Mouse (Mus musculus) stomach, embryonic 16.5 days (tissue): ENCODE data around the gene Xpnpep3. TPM values are rescaled to one million over a fixed set of nuclear protein-coding genes. Genes with fewer than 3 reads are reported as not detected.
"Not testable (repeated sequence)": the region's sequence is repeated elsewhere in the genome, so short reads cannot be mapped to it uniquely, and the experiment has no call there.

ENCODE experiments used
- ATAC-seq: fragments of 200-750 bp; cut with Nextera tagmentation; 2 replicates; pipeline ENCODE4 v1.8.0; 2017; ENCODE audit warnings: moderate number of reproducible peaks, moderate TSS enrichment; ENCODE audit not compliant: insufficient read depth, low FRiP score
- H3K27ac ChIP-seq: fragments of 300-500 bp; sonication (generic); 2 replicates; pipeline ENCODE4 v1.5.1; 2014; ENCODE audit warnings: low read length
- H3K27me3 ChIP-seq: fragments of 300-500 bp; sonication (generic); 2 replicates; pipeline ENCODE4 v1.6.1; 2014; ENCODE audit warnings: low read length, control low read depth, mixed read lengths; ENCODE audit not compliant: control insufficient read depth, insufficient read depth
- H3K36me3 ChIP-seq: fragments of 300-500 bp; sonication (generic); 2 replicates; pipeline ENCODE4 v1.6.1; 2014; ENCODE audit warnings: low read length; ENCODE audit not compliant: control insufficient read depth, insufficient read depth
- H3K4me1 ChIP-seq: fragments of 300-500 bp; sonication (generic); 2 replicates; pipeline ENCODE4 v1.6.1; 2014; ENCODE audit warnings: low read length, control low read depth, mixed read lengths; ENCODE audit not compliant: control insufficient read depth, insufficient read depth
- H3K4me2 ChIP-seq: fragments of 300-500 bp; sonication (generic); 2 replicates; pipeline ENCODE4 v1.6.1; 2014; ENCODE audit warnings: low read depth, low read length, mixed read lengths
- H3K4me3 ChIP-seq: fragments of 300-500 bp; sonication (generic); replicated peaks from 2 replicates; pipeline ENCODE4 v1.5.1; 2014; ENCODE audit warnings: mild to moderate bottlenecking, low read length
- H3K9ac ChIP-seq: fragments of 300-500 bp; sonication (generic); 2 replicates; pipeline ENCODE4 v1.6.1; 2014; ENCODE audit warnings: low read length
- H3K9me3 ChIP-seq: fragments of 300-500 bp; sonication (generic); replicated peaks from 2 replicates; pipeline ENCODE4 v1.6.1; 2016; ENCODE audit warnings: low read length, control low read depth; ENCODE audit not compliant: control insufficient read depth
- WGBS: fragments of 180-500 bp; shearing (Covaris S2); extraction: QIAGEN DNeasy Blood & Tissue Kit; methylation state at CpG from one replicate; pipeline ENCODE4 v1.1.7; 2014; 5-methylcytosine and 5-hydroxymethylcytosine counted together
- polyA plus RNA-seq: library from polyadenylated mRNA; unstranded; fragments of >200 nt; fragmentation: Nextera tagmentation; extraction: Ambion mirVana; gene quantifications from 2 replicates; pipeline ENCODE4 v1.2.1, GENCODE M21; 2015

Xpnpep3 gene
- polyA plus RNA-seq, 1 experiment from 2014 or later: 11.1 TPM

DNA sequence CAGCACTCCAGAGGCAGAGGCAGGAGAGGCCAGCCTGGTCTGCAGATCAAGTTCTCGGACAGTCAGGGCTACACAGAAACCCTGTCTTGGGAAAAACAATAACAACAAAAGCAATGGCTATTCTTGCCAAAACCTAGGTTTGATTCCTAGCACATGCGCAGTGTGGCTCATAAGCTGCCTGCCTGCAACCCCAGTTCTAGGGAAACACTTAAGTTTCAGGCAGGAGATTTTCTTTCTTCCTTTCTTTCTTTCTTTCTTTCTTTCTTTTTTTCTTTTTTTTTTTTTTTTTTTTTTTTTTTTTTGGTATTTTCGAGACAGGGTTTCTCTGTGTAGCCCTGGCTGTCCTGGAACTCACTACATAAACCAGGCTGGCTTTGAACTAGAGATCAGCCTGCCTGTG, 80.3 kb downstream of the Xpnpep3 start:
- not testable (repeated sequence) for H3K4me2 ChIP-seq, H3K27ac ChIP-seq, H3K36me3 ChIP-seq, H3K9ac ChIP-seq, H3K27me3 ChIP-seq, H3K9me3 ChIP-seq, ATAC-seq, H3K4me1 ChIP-seq, H3K4me3 ChIP-seq
- 78% methylated on average over 3 of the region's 3 CpGs for WGBS

DNA sequence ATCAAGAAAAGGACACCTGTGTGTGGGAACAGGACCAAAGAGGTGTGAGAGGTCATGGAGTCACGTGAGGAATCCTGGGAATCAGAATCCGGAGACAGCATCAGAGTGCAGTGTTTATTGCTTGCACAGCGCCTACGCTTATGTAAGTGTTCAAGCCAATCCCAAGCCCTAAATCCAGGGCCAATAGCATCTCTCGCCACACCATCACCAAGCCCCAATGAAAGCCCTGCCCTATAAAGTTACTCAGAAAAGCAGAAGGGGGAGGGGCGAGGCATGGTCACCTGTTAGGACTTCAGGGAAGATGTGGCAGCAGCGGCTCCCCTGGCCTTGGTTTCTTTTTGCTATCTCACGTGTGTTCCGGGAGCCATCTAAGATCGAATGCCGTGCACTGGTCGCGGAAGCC, 81.0 kb downstream of the Xpnpep3 start:
- no peaks in the 10 kb centered on the region for H3K4me1 ChIP-seq
- WGBS: 8% methylated on average over 13 of the region's 13 CpGs

DNA sequence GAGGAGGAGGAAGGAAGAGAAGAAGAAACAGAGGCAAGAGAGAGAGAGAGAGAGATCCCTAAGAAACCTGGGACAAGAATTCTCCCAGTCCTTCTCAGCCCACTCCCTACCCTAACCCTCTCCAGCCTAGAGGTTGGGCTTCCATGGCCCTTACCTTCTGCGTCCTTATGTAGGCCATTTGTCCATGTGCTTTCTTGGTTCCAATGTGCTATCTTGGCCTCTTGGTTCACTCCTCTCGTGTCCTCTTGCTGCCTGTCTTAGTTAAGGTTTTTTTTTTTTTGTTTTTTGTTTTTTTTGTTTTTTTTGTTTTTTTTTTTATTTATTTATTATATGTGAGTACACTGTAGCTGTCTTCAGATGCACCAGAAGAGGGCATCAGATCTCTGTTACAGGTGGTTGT, 83.0 kb downstream of the Xpnpep3 start:
- H3K4me1 ChIP-seq: no peaks in the 10 kb centered on the region
- no peaks in the 10 kb centered on the region for H3K27me3 ChIP-seq
- no peaks in the 10 kb centered on the region for H3K36me3 ChIP-seq
- no peak overlapping the region for H3K4me2 ChIP-seq
- no peaks in the 10 kb centered on the region for H3K9me3 ChIP-seq
- 79% methylated on average over 2 of the region's 2 CpGs for WGBS
- H3K27ac ChIP-seq: no peak overlapping the region
- no peak for ATAC-seq
- H3K4me3 ChIP-seq: no peak overlapping the region
- no peak overlapping the region for H3K9ac ChIP-seq

More for the DNA sequence above, 81.0 kb downstream of the Xpnpep3 start:
- ATAC-seq: peak; percentile 69
- Histone ChIP-seq H3K4me2 (peak overlapping the region; percentile 54), H3K4me3 (peak overlapping the region; percentile 34), H3K36me3 (no peaks in the 10 kb centered on the region), H3K9me3 (no peaks in the 10 kb centered on the region), H3K27me3 (no peaks in the 10 kb centered on the region), H3K27ac (no peak overlapping the region), H3K9ac (0 out of 2 replicates have a peak overlapping the region, but pooled peaks have one; percentile 37)

DNA sequence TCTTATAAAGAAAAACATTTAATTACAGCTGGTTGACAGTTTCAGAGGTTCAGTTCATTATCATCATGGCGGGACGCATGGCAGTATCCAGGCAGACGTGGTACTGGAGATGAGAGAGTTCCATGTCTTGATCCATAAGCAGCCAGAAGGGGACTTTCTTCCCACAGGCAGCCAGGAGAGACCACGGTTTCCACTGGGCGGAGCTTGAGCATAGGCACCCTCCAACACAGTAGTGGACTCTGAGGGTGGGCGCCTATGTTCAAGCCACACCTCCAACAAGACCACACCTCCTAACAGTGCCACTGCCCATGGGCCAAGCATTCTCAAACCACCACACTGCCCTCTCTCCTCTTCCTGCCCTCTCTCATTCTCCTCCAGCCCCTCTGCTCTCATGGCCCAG, 83.8 kb downstream of the Xpnpep3 start:
- Histone ChIP-seq H3K4me1 (no peaks in the 10 kb centered on the region), H3K9me3 (no peaks in the 10 kb centered on the region), H3K4me3 (no peak overlapping the region), H3K27me3 (no peaks in the 10 kb centered on the region), H3K4me2 (no peak overlapping the region), H3K27ac (no peak overlapping the region), H3K36me3 (no peaks in the 10 kb centered on the region), H3K9ac (no peak overlapping the region)
- ATAC-seq: no peak
- 81% methylated on average over 6 of the region's 6 CpGs for WGBS

DNA sequence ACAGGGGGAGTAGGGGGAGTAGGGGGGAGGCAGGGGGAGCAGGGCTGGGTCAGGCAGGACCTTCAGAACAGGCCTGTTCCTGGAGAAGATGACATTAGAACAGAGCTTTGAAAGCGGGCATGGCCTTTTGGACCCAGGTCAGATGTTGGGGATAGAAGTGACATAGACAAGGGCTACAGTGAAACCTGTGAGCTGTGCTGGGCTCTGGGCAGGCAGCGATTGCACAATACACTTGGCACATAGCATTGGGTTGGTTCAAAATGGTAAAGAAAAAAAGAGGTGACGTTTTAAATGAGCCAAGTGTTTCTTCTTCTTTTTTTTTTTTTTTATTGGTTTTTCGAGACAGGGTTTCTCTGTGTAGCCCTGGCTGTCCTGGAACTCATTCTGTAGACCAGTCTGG, 85.5 kb downstream of the Xpnpep3 start:
- Histone ChIP-seq H3K4me1 (no peaks in the 10 kb centered on the region), H3K36me3 (no peaks in the 10 kb centered on the region), H3K27me3 (no peaks in the 10 kb centered on the region), H3K4me3 (no peak overlapping the region), H3K4me2 (no peak overlapping the region), H3K27ac (no peak overlapping the region), H3K9ac (no peak overlapping the region), H3K9me3 (no peaks in the 10 kb centered on the region)
- ATAC-seq: no peak
- 80% methylated on average over 4 of the region's 4 CpGs for WGBS

DNA sequence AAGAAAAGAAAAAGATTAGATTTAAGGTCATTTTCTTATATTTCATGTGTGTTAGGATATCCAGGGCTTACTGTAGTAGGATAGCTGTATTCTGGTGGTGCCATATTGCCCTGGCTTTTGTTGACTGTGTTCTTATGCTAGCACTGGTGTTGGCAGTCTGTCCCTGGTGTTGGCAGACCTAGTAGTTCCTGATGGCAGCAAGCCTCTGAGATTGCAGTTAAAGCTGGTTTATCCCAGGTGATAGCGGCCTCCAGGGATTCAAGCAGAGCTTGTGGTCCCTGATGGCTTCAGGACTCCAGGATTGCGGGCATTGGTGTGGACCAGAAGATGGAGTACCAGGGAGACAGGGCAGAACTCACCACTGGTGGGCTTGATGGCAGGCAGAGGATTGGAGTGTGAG, 103.5 kb downstream of the Xpnpep3 start:
- H3K4me1 ChIP-seq: no peaks in the 10 kb centered on the region
- no peak for ATAC-seq
- no peaks in the 10 kb centered on the region for H3K9me3 ChIP-seq
- H3K4me3 ChIP-seq: no peak overlapping the region
- no peaks in the 10 kb centered on the region for H3K27me3 ChIP-seq
- no peak overlapping the region for H3K9ac ChIP-seq
- H3K27ac ChIP-seq: no peak overlapping the region
- no peak overlapping the region for H3K4me2 ChIP-seq
- H3K36me3 ChIP-seq: no peaks in the 10 kb centered on the region
- 88% methylated on average over 2 of the region's 2 CpGs for WGBS

DNA sequence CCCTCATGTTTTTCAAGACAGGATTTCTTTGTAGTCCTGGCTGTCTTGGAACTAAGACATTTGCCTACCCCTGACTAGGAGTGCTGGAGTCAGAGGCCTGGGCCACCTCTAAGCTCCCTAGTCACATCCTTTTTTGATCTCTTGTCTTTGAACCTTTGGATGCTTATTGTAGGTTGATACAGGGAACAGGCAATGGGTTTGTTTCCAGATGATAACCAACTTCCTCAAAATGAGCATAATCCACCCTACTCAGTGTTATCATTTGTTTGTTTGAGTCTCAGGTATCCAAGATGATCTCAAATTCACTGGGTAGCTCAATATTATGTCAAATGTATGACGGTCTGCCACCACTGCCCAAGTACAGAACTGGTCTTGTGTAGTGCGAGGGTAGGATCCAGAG, 104.1 kb downstream of the Xpnpep3 start:
- Histone ChIP-seq H3K4me2 (no peak overlapping the region), H3K9ac (no peak overlapping the region), H3K36me3 (no peaks in the 10 kb centered on the region), H3K4me1 (no peaks in the 10 kb centered on the region), H3K4me3 (no peak overlapping the region), H3K27ac (no peak overlapping the region), H3K27me3 (no peaks in the 10 kb centered on the region), H3K9me3 (no peaks in the 10 kb centered on the region)
- WGBS: 79% methylated on average over 2 of the region's 2 CpGs
- no peak for ATAC-seq

Other genes starting within 250 kb of the Xpnpep3 start
- gene Mrtfa, start 209.4 kb upstream of the Xpnpep3 start, polyA plus RNA-seq: 25.4 and 26.2 TPM in 2 replicates
- gene Mchr1, start 164.6 kb upstream of the Xpnpep3 start, polyA plus RNA-seq: 1.7 and 2.3 TPM in 2 replicates
- 104 and 106 TPM in 2 replicates for gene Slc25a17, start 39.3 kb upstream of the Xpnpep3 start, polyA plus RNA-seq
- 149 and 153 TPM in 2 replicates for gene St13, start 61 bp upstream of the Xpnpep3 start, polyA plus RNA-seq
- 2.2 and 2.3 TPM in 2 replicates for gene Dnajb7, start 8.2 kb downstream of the Xpnpep3 start, polyA plus RNA-seq
- 417 and 432 TPM in 2 replicates for gene Rbx1, start 66.2 kb downstream of the Xpnpep3 start, polyA plus RNA-seq
- 15.1 and 15.3 TPM in 2 replicates for gene Ep300, start 185.2 kb downstream of the Xpnpep3 start, polyA plus RNA-seq